Mouse (Mus musculus) liver, postnatal 0 days (tissue): ENCODE results near the gene Klf13. TPM values are rescaled to one million over a fixed set of nuclear protein-coding genes. Genes with fewer than 3 reads are reported as not detected.

Source experiments
- ATAC-seq: fragments of 200-750 bp; cut with Nextera tagmentation; 2 replicates; pipeline ENCODE4 v1.8.0; 2017; ENCODE audit warnings: mild to moderate bottlenecking, moderate library complexity
- DNase-seq: peaks from one replicate; pipeline ENCODE4 v3.0.0-alpha.2; 2016
- H3K27ac ChIP-seq: fragments of 300-500 bp; sonication (generic); 2 replicates; pipeline ENCODE4 v1.5.1; 2014; ENCODE audit warnings: antibody characterized with exemption, moderate library complexity, mild to moderate bottlenecking, low read depth
- H3K27me3 ChIP-seq: fragments of 300-500 bp; sonication (generic); 2 replicates; pipeline ENCODE4 v1.6.1; 2014; ENCODE audit warnings: low read length, control low read depth, mixed read lengths; ENCODE audit not compliant: insufficient read depth
- H3K36me3 ChIP-seq: fragments of 300-500 bp; sonication (generic); replicated peaks from 2 replicates; pipeline ENCODE4 v1.6.1; 2014; ENCODE audit warnings: mild to moderate bottlenecking, control low read depth, low read length, moderate library complexity, mixed read lengths; ENCODE audit not compliant: insufficient read depth
- H3K4me1 ChIP-seq: fragments of 300-500 bp; sonication (generic); 2 replicates; pipeline ENCODE4 v1.6.1; 2014; ENCODE audit warnings: antibody characterized with exemption, mild to moderate bottlenecking, control low read depth; ENCODE audit not compliant: insufficient read depth
- H3K4me2 ChIP-seq: fragments of 300-500 bp; sonication (generic); 2 replicates; pipeline ENCODE4 v1.6.1; 2014; ENCODE audit warnings: low read depth, mild to moderate bottlenecking, low read length, moderate library complexity, mixed read lengths
- H3K4me3 ChIP-seq: fragments of 300-500 bp; sonication (generic); 2 replicates; pipeline ENCODE4 v1.5.1; 2014; ENCODE audit warnings: low read depth, low read length
- H3K9ac ChIP-seq: fragments of 300-500 bp; sonication (generic); replicated peaks from 2 replicates; pipeline ENCODE4 v1.6.1; 2014; ENCODE audit warnings: mild to moderate bottlenecking, moderate library complexity
- H3K9me3 ChIP-seq: fragments of 300-500 bp; sonication (generic); 2 replicates; pipeline ENCODE4 v1.6.1; 2016; ENCODE audit warnings: mild to moderate bottlenecking, control low read depth, low read length, mixed read lengths
- CTCF ChIP-seq: sonication (generic); IDR thresholded peaks from 2 replicates; pipeline ENCODE4 v1.5.1; 2016; ENCODE audit warnings: antibody characterized with exemption, low read depth
- EP300 ChIP-seq: IDR thresholded peaks from 2 replicates; pipeline ENCODE4 v1.6.1; 2016; ENCODE audit warnings: antibody characterized with exemption, low read depth, mild to moderate bottlenecking
- WGBS: fragments of 180-500 bp; shearing (Covaris S2); extraction: QIAGEN DNeasy Blood & Tissue Kit; methylation state at CpG from one replicate; pipeline ENCODE4 v1.1.7; 2014; ENCODE audit not compliant: insufficient replicate concordance; 5-methylcytosine and 5-hydroxymethylcytosine counted together
- polyA plus RNA-seq: library from polyadenylated mRNA; unstranded; fragments of >200 nt; fragmentation: Nextera tagmentation; extraction: Ambion mirVana; gene quantifications from 2 replicates; pipeline ENCODE4 v1.2.1, GENCODE M21; 2015

Gene Klf13
- polyA plus RNA-seq, 1 experiment from 2014 or later: 25.7 TPM

- Histone ChIP-seq H3K9ac (no peak overlapping the region), H3K27ac (no peak overlapping the region), H3K9me3 (no peaks in the 10 kb centered on the region), H3K4me3 (no peak overlapping the region), H3K4me1 (peaks cover 80% of the 10 kb centered on the region), H3K4me2 (no peak overlapping the region), H3K27me3 (no peaks in the 10 kb centered on the region), H3K36me3 (no peaks in the 10 kb centered on the region; the same call in 1 of the 2 replicates)
- ATAC-seq: no peak
- no peak for DNase-seq
- TF ChIP-seq EP300 (no peak), CTCF (no peak)
- 92% methylated on average over 2 of the region's 2 CpGs for WGBS
Measured at GRCm38 (mm10) chr7:63900411-63900810, 38.3 kb downstream of the Klf13 start.

- 89% methylated on average over 8 of the region's 8 CpGs for WGBS
- H3K27ac ChIP-seq: no peak overlapping the region
- DNase-seq (no peak), ATAC-seq (no peak)
- no peaks in the 10 kb centered on the region for H3K9me3 ChIP-seq
- H3K36me3 ChIP-seq: no peaks in the 10 kb centered on the region; the same call in 1 of the 2 replicates
- no peak overlapping the region for H3K4me3 ChIP-seq
- H3K4me2 ChIP-seq: no peak overlapping the region
- H3K9ac ChIP-seq: no peak overlapping the region
- TF ChIP-seq CTCF (no peak), EP300 (no peak)
- peaks cover 80% of the 10 kb centered on the region for H3K4me1 ChIP-seq
- H3K27me3 ChIP-seq: no peaks in the 10 kb centered on the region
Measured at GRCm38 (mm10) chr7:63899925-63900324, 38.8 kb downstream of the Klf13 start.

- Histone ChIP-seq H3K9ac (peak overlapping the region; percentile 64), H3K4me1 (peaks cover 74% of the 10 kb centered on the region), H3K4me3 (no peak overlapping the region), H3K27me3 (no peaks in the 10 kb centered on the region), H3K36me3 (no peaks in the 10 kb centered on the region; the same call in 1 of the 2 replicates), H3K27ac (peak overlapping the region; percentile 99), H3K9me3 (no peaks in the 10 kb centered on the region), H3K4me2 (peak overlapping the region; percentile 75)
- DNase-seq (no peak), ATAC-seq (no peak)
- TF ChIP-seq EP300: no peak
- no peak for TF ChIP-seq CTCF
- 83% methylated on average over 6 of the region's 6 CpGs for WGBS
Measured at GRCm38 (mm10) chr7:63898201-63898600, 40.5 kb downstream of the Klf13 start.

- no peak for DNase-seq
- no peak for TF ChIP-seq EP300
- ATAC-seq: no peak
- Histone ChIP-seq H3K4me3 (peak overlapping the region; percentile 37), H3K4me1 (peaks cover 71% of the 10 kb centered on the region), H3K4me2 (peak overlapping the region; percentile 75), H3K9me3 (no peaks in the 10 kb centered on the region), H3K27me3 (no peaks in the 10 kb centered on the region), H3K27ac (peak overlapping the region; percentile 99), H3K9ac (peak overlapping the region; percentile 64), H3K36me3 (no peaks in the 10 kb centered on the region; the same call in 1 of the 2 replicates)
- WGBS: 37% methylated on average over 3 of the region's 3 CpGs
Measured at GRCm38 (mm10) chr7:63897655-63898054, 41.1 kb downstream of the Klf13 start.

- under 1% methylated on average over 22 of the region's 22 CpGs for WGBS
Measured at GRCm38 (mm10) chr7:63896968-63897468, 41.7 kb downstream of the Klf13 start.

GRCm38 (mm10) chr7:63896276-63896967 is 42.3 kb downstream of the Klf13 start:
- Histone ChIP-seq H3K4me3 (peak overlapping the region; percentile 37), H3K27ac (peak overlapping the region; percentile 99), H3K4me2 (peak overlapping the region; percentile 75), H3K9ac (peak overlapping the region; percentile 64), H3K36me3 (peaks cover 3% of the 10 kb centered on the region), H3K9me3 (no peaks in the 10 kb centered on the region), H3K4me1 (peaks cover 64% of the 10 kb centered on the region), H3K27me3 (no peaks in the 10 kb centered on the region)
- peak; percentile 7; the same call in 1 of the 2 replicates for ATAC-seq
- TF ChIP-seq CTCF (no peak), EP300 (no peak)
- DNase-seq: peak; percentile 48
- 13% methylated on average over 17 of the region's 17 CpGs for whole genome bisulfite sequencing

More at GRCm38 (mm10) chr7:63896968-63897468, 41.7 kb downstream of the Klf13 start:
- peak; percentile 78 for TF ChIP-seq CTCF
- TF ChIP-seq EP300: peak; percentile 99
- no peaks in the 10 kb centered on the region for H3K27me3 ChIP-seq
- H3K9me3 ChIP-seq: no peaks in the 10 kb centered on the region
- peak overlapping the region; percentile 64 for H3K9ac ChIP-seq
- peak overlapping the region; percentile 99 for H3K27ac ChIP-seq
- peak; percentile 93 for DNase-seq
- peak overlapping the region; percentile 75 for H3K4me2 ChIP-seq
- peak overlapping the region; percentile 37 for H3K4me3 ChIP-seq
- peak; percentile 98 for ATAC-seq
- H3K36me3 ChIP-seq: no peaks in the 10 kb centered on the region; the same call in 1 of the 2 replicates
- peaks cover 70% of the 10 kb centered on the region for H3K4me1 ChIP-seq
